Mouse (Mus musculus): ENCODE measurements at regions not wholly inside any gene's neighbourhood (a gene's known extent, or its start where the extent isn't known, plus 50 kb on each side); places are given as distances from the start of the nearest gene placed in this dataset.
A peak's percentile ranks its signal among the peaks of the same experiment; 100 is the strongest.
"Not testable (repeated sequence)": the region's sequence is repeated elsewhere in the genome, so short reads cannot be mapped to it uniquely, and the experiment has no call there.

DNA sequence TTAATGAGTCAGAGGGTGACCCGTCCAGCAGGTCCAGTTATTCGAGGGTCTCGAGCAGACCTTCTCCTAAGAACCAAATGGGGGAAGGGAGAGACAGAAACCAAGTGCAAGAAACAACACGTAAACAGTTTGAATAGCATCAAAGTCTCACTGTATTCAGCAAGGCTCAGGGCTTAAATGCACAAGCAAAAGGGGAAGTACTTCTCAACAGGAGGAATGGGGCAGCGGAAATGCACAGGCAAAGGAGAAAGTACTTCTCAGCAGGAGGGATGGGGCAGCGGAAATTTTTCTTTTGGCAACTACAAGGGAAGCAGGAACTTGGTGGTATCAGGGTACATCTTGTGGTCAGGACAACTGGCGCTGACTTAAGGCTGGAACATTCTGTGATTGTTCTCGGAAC lies 330.6 kb downstream of the 9430069I07Rik start:
- not testable (repeated sequence) for ATAC-seq (replicated peaks; ENCODE audit: poor library complexity, severe bottlenecking)

DNA sequence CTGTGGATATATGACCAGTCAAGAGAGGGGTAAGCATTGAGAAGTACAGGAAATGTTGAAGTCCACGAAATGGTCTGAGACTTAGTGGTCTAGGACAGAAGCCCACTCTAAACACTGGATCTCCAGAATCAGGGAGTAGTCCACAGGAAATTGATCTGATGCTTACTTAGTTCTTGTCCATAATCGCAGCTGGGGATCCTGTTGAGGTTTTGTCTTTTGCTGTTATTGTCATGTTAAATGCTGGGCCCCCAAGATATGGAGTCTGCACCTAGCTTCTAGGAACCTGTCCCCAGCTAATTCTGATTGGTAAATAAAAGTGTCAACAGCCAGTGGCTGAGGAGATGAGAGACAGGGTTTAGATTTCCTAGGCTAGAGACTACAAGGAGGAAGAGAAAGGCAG lies 332.3 kb downstream of the 9430069I07Rik start:
- ATAC-seq (replicated peaks; ENCODE audit: poor library complexity, severe bottlenecking), result no peak

DNA sequence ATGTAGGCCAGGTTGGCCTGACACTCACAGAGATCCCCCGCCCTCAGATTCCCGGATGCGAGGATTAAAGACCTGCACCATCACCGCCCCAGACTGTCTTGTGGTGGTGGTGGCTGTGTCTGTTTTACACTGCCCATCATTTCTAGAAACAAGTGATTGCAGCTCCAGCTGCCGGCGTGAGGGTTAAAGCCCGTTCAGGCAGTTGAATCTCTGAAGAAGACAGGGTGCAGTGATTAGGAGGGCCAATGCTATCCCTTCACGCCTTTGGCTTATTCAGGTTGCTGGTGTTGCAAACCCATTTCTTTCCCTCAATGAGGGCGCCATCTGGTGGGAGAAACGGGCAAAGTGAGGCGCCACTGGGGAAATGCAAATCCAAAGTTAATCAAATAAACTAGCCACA lies 335.8 kb downstream of the 9430069I07Rik start:
- ATAC-seq (replicated peaks; ENCODE audit: poor library complexity, severe bottlenecking), result peak; percentile 70

- ATAC-seq (replicated peaks; ENCODE audit: poor library complexity, severe bottlenecking), result peak; percentile 63
Measured at GRCm38 (mm10) chr15:34016397-34017156, 341.1 kb downstream of the 9430069I07Rik start.

DNA sequence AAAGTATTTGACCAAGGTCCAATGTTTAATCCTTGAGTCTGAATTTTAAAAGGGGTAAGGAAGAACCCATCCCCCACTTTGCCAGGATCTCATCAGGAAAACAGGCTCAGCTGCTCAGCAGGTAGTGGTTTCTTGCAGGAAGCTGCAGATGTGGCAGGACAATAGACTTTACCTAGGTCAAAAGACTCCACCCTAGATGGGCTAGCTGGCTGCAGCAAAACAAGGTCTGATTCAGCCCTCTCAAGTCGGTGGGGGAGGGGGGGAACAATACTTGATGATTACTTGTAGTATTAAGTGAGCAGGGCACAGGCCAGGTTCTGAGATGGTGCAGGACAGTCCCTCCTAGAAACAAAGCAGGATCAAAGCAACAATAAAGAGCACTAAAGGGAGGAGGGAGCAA lies 349.1 kb downstream of the 9430069I07Rik start:
- ATAC-seq (replicated peaks; ENCODE audit: poor library complexity, severe bottlenecking), result no peak

DNA sequence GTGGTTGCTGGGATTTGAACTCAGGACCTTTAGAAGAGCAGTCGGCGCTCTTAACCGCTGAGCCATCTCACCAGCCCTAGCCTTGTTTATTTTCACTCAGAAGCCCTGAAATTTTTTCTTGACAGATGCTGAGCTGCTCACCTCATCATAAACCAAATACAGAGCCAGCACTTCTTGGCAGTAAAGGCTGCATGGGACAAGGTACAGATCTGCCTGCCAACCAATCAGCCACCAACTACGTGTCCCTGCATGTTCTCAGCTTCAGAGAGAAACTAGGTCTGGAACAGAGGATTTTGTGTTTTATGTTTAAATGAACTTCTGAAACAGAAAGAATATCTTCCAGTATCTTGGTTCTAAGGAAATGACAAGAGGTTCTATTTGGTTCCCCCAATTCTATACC lies 365.3 kb downstream of the 9430069I07Rik start:
- ATAC-seq (replicated peaks; ENCODE audit: poor library complexity, severe bottlenecking), result no peak

DNA sequence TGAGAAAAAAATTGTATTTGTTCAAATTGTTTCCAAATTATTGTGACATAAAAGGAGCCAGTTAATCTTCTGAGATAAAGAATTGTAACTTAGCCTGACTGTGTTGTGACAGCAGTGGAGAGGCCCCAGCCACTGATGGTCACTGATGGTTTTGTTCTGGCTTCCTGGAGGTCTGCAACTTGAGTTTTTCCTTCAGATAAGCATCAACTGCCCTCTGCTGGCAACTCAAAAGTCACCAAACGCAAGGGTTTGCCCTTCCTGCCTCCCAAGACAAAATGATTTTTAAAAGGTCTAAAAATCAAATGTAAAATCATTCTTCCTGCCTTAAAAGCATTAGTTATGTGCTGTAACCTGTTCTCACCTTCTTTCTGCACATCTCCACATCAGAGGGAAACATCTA lies 382.6 kb downstream of the 9430069I07Rik start:
- no peak for ATAC-seq (replicated peaks; ENCODE audit: poor library complexity, severe bottlenecking)

DNA sequence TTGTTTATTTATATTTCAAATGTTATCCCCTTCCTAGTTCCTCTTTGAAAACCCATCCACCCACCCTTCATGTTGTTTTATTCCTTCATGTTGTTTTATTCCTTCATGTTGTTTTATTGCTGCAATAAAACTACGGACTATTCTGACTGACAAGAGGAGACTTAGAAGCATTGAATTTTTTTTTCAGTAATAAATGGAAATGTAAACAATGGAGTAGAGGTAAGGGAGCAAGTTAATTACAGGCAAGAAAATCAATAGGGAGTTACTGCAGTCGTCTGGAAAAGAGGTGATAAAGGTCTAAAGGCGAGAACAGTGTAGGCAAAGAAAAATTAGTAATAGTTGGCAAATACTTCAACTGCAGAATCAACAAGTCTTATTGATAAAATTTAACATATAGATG lies 384.2 kb downstream of the 9430069I07Rik start:
- ATAC-seq (replicated peaks; ENCODE audit: poor library complexity, severe bottlenecking), result no peak

DNA sequence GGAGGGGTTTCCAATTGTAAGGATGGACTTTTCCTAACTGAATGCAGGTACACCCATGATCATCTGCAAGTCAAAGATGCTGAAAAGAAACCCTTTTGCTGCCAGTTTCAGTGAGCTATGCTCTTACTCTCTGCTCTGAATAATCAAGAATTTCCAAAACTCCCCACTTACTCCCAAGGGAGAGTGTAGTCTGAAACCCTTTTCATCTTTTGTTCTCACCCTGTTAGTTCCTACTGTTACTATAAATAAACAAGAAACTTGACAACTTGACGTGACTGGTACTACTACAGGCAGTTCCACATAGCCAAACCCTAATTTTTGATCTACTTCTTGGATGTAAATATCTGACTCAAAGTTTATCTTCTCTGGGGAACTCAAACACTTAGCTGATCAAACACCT lies 388.3 kb downstream of the 9430069I07Rik start:
- ATAC-seq (replicated peaks; ENCODE audit: poor library complexity, severe bottlenecking), result no peak

GRCm38 (mm10) chr15:33935013-33935664 lies 422.5 kb downstream of the 9430069I07Rik start:
- ATAC-seq (replicated peaks; ENCODE audit: poor library complexity, severe bottlenecking), result no peak

GRCm38 (mm10) chr15:33926446-33926845 lies 431.2 kb downstream of the 9430069I07Rik start:
- no peak for ATAC-seq (replicated peaks; ENCODE audit: poor library complexity, severe bottlenecking)

DNA sequence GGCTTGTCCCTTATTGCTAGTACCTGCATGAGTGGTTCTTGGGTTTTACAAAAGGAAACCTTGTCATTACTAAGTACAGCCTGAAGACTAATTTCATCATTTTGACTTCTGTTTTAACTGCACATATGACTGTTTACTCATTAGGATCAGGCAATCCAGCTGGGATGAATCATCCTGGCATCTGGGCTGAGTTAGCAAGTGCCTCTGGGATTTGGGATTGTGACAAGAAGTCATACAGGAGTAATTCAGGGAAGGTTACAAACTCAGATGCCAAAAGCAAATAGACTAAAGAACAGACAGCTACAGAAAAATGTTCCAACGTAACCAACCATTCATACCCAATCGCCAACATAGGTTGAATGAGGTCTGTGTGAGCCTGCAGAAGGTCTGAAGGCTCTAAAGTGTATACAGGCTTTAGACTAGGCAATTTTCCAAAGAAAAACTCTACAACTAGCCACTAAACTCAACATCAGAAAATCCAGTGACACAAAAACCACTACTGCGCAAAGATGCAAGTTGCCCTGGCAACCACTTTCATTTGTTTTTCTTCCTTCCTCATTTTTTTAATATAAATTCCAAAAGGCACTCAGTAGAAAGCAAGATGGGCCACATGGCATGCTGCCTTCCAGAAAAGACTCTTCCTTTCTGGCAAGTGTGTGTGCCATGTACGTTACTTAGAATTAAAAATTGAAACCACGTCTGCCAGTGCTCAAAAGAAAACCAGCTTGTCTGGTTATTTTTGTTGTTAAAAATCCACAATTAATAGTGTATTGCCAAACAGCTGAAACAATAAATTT lies 433.4 kb downstream of the 9430069I07Rik start:
- ATAC-seq (replicated peaks; ENCODE audit: poor library complexity, severe bottlenecking), result no peak

- ATAC-seq (replicated peaks; ENCODE audit: poor library complexity, severe bottlenecking), result no peak
Measured at GRCm38 (mm10) chr15:33914891-33915290, 442.8 kb downstream of the 9430069I07Rik start.

DNA sequence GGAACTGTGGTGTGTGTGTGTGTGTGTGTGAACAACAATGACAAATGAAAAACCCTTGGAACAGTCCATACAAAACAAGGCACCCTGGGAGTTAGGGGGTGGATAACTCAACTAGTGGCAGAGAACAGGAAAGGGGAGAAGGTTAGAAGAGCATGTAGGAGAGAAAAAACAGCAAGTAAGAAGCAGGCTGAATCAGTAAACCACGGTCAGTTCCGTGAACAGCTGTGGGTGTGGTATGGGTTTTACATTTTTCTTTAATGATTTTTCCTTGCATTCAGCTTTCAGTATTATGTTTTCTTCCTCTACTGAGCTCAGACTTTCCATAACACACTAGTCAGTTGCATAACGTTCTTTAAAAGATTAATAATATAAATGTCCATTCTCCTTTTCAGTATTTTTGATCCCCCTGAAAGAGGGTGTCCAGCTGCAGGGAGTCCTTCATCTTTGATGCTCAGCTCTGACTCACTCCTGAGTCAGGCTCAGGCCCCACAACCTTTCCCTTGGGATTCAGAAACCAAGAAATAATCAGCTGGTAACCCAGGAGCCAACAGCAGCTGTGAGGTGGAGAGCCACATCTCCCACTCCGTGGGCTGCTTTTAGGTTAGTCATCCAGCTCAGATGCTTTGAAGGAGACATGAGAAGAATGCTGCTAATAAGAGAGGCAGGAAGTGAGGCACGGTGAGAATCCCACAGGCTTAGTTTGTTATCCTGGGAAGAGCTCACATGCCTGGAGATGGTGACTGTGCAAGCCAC lies 450.8 kb downstream of the 9430069I07Rik start:
- ATAC-seq (replicated peaks; ENCODE audit: poor library complexity, severe bottlenecking), result no peak

GRCm38 (mm10) chr15:33896076-33896475 lies 461.6 kb downstream of the 9430069I07Rik start:
- ATAC-seq (replicated peaks; ENCODE audit: poor library complexity, severe bottlenecking), result no peak

- ATAC-seq (replicated peaks; ENCODE audit: poor library complexity, severe bottlenecking), result no peak
Measured at GRCm38 (mm10) chr15:33890606-33891005, 467.1 kb downstream of the 9430069I07Rik start.

GRCm38 (mm10) chr15:33888865-33889368 lies 468.8 kb downstream of the 9430069I07Rik start:
- no peak for ATAC-seq (replicated peaks; ENCODE audit: poor library complexity, severe bottlenecking)

- no peak for ATAC-seq (replicated peaks; ENCODE audit: poor library complexity, severe bottlenecking)
Measured at GRCm38 (mm10) chr15:33862224-33862752, 495.4 kb downstream of the 9430069I07Rik start.

GRCm38 (mm10) chr15:33825435-33826088 lies 532.1 kb downstream of the 9430069I07Rik start:
- ATAC-seq (replicated peaks; ENCODE audit: poor library complexity, severe bottlenecking), result no peak
